Mouse (Mus musculus): Measurements from ENCODE around the gene Hsd3b7. TPM values are rescaled to one million over a fixed set of nuclear protein-coding genes. Genes with fewer than 3 reads are reported as not detected.
"Not testable (repeated sequence)": the region's sequence is repeated elsewhere in the genome, so short reads cannot be mapped to it uniquely, and the experiment has no call there.

Gene Hsd3b7
- polyA plus RNA-seq, 1 experiment from 2014 or later = 22.0 TPM

DNA sequence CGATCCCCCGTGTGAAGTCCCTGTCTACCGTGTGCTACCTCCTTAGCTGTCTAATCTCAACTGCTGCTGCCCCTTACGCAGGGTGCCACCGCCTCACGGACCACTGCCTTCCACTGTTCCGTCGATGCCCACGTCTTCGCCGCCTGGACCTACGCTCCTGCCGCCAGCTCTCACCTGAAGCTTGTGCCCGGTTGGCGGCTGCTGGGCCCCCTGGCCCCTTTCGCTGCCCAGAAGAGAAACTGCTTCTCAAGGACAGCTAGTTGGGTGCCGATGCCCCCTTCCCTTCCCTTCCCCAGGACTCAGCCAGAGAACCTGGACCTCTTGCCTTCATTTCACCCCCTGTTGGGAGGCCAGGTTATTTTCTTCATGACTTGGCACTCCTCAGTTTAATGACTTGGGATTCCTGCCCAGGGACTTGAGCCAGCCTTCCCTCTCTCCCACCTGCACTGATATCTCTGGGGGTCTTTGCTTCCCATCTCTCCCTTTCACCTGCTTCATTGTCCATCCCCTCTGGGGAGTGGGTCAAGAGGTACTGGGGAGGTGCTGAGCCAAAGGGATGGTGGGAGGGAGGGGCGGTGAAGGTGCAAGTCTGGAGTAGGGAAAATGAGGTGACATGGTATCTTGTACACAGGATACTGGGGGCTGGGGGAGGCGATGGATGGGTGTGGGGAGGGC is 32.6 kb upstream of the Hsd3b7 start:
- Histone ChIP-seq H3K9ac (no peak overlapping the region), H3K4me2 (no peak overlapping the region)

DNA sequence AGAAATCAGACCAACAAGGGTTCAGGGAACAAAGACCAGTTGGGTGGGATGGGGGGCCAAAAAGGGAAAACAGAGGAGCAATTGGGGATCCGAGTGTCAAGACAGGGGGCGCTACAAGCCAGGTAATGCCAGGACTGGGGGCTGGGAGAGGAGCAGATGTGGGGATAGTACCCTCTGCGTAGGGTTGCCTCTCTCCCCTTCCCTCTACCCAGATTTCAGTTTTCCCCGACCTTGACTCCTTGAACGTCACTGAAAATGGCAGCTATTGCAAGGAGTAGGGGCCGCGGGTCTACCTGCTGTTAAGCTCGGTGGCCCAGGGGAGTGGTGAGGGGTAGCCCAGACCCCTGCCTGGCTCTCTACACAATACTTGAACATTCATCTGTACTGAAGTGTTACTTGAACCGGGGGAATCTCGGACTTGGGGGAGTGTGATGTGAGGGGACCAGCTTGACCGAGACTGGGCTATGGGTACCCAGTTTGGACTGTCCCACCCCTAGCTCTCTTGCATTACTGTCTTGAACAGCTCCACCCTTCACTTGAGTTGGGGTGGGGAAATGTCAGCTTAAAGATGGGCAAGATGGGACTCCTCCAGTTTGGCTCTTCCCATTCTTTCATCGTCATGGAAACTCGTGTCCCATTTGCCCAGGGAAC is 31.9 kb upstream of the Hsd3b7 start:
- H3K27ac ChIP-seq = peak overlapping the region; percentile 7; the same call in 1 of the 2 replicates
- WGBS = 62% methylated on average over 13 of the region's 13 CpGs
- H3K4me2 ChIP-seq = peak overlapping the region; percentile 97; the same call in 1 of the 2 replicates
- peaks cover 28% of the 10 kb centered on the region for H3K4me1 ChIP-seq (replicated peaks)
- peaks cover 18% of the 10 kb centered on the region for H3K36me3 ChIP-seq
- H3K9me3 ChIP-seq (replicated peaks) = no peaks in the 10 kb centered on the region
- no peaks in the 10 kb centered on the region for H3K27me3 ChIP-seq
- H3K4me3 ChIP-seq = no peak overlapping the region
- no peak overlapping the region for H3K9ac ChIP-seq
- ATAC-seq (replicated peaks; ENCODE audit: insufficient number of reproducible peaks, insufficient read depth, low FRiP score, low read depth) = no peak

More for the DNA sequence above, 32.6 kb upstream of the Hsd3b7 start:
- no peak for ATAC-seq (replicated peaks; ENCODE audit: insufficient number of reproducible peaks, insufficient read depth, low FRiP score, low read depth)
- no peak overlapping the region for H3K4me3 ChIP-seq
- no peaks in the 10 kb centered on the region for H3K27me3 ChIP-seq
- 90% methylated on average over 19 of the region's 19 CpGs for WGBS
- no peak overlapping the region for H3K27ac ChIP-seq
- peaks cover 22% of the 10 kb centered on the region for H3K36me3 ChIP-seq
- peaks cover 28% of the 10 kb centered on the region for H3K4me1 ChIP-seq (replicated peaks)
- no peaks in the 10 kb centered on the region for H3K9me3 ChIP-seq (replicated peaks)

DNA sequence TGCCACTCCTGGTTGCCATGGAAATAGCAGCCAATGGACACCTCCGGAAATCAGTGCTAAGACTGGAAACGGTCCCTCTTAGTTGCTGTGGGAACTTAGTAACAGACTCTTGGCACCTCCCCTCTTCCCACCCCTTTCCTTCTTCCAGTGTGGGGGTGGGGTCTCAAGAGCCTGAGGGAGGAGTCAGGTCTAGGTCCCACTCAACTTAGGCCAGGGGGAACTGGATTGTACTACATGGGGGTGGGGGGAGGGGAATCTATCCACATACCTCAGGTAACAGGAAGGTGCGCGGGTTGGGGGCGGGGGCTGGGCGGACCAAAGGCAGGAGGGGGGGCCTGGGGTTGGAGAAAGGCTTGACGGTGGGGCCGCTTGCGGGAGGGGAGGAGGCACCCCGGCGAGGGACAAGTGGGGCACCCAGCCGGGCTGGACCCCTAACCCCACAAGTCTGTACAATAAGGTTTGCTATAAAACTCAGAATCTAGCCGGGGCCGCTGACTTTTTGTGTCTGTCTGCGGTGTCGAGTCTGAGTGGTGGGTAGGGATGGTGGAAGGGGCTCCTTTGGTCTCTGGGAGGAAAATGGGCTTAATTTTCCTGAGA is 31.3 kb upstream of the Hsd3b7 start:
- peak overlapping the region; percentile 91 for H3K9ac ChIP-seq
- H3K4me3 ChIP-seq = peak overlapping the region; percentile 83
- peaks cover 12% of the 10 kb centered on the region for H3K36me3 ChIP-seq
- peak; percentile 84 for ATAC-seq (replicated peaks; ENCODE audit: insufficient number of reproducible peaks, insufficient read depth, low FRiP score, low read depth)
- H3K27ac ChIP-seq = peak overlapping the region; percentile 87
- peak overlapping the region; percentile 97 for H3K4me2 ChIP-seq
- WGBS = 4% methylated on average over 16 of the region's 16 CpGs
- no peaks in the 10 kb centered on the region for H3K27me3 ChIP-seq
- H3K4me1 ChIP-seq (replicated peaks) = peaks cover 33% of the 10 kb centered on the region
- no peaks in the 10 kb centered on the region for H3K9me3 ChIP-seq (replicated peaks)

DNA sequence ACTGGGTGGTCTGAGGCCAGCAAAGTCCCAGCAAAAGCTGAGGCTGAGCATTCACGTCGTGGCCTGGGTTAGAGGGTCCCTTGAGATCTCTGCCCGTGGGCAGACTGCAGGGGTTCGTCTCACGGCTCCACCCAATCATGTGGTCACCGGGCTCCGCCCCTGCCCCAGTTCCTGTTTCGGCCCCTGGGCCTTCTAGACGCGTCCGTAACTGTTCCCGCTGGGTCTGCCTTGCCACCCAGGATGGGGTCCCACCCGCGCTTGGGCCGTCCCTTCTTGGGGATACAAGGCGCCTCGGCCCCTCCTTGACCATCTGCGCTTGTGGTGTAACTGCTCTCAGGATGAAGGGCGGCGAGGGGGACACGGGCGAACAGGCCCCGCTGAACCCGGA is 30.8 kb upstream of the Hsd3b7 start, which contains the start of gene Orai3:
TSS of gene Orai3 (plus strand) at position 165 of the 388 bp plus-strand sequence.
- no peaks in the 10 kb centered on the region for H3K9me3 ChIP-seq (replicated peaks)
- H3K4me1 ChIP-seq (replicated peaks) = peaks cover 35% of the 10 kb centered on the region
- H3K36me3 ChIP-seq = peaks cover 10% of the 10 kb centered on the region; the same call in 1 of the 2 replicates
- ATAC-seq (replicated peaks; ENCODE audit: insufficient number of reproducible peaks, insufficient read depth, low FRiP score, low read depth) = peak; percentile 85
- H3K4me2 ChIP-seq = peak within 1 kb of the TSS; percentile 97
- peak within 1 kb of the TSS; percentile 83 for H3K4me3 ChIP-seq
- peak within 1 kb of the TSS; percentile 91 for H3K9ac ChIP-seq
- H3K27me3 ChIP-seq = no peaks in the 10 kb centered on the region
- 0% methylated on average over 24 of the region's 24 CpGs for WGBS
- peak within 1 kb of the TSS; percentile 87 for H3K27ac ChIP-seq

DNA sequence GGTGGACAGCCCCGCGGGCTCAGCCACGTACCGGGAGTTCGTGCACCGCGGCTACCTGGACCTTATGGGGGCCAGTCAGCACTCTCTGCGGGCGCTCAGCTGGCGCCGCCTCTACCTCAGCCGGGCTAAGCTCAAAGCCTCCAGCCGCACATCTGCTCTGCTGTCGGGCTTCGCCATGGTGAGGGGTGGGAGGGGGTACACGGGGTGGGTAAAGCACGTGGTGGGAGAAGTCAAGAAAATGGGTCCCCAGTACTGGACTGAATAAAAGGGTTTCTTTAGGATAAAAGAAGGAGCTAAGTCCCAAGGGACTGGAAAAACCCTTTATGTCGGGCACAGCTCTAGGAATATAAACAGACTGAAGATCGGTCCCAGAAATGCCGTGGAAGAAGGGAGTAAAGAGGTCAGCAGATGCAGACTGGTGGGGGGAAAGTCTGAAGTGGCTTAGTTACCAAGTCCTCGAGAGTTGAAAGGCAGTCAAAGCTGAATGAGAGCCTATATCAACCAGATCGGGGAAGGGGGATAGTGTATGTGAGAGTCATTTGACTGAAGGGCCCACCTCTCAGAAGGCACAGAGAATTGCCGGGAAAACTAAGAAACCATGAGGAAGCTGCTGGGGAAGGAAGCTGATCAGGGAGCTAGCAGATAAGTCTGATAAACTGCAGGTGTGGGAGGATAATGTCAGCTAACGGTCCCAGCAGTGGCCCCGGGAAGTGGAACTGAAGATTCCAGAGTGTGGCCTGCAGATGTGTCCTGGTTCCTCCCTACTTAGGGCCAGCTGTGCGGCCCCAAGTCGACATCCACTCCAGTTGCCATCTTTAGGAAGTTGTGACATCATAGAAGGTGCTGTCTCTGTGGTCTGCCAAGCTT is 30.1 kb upstream of the Hsd3b7 start:
- ATAC-seq (replicated peaks; ENCODE audit: insufficient number of reproducible peaks, insufficient read depth, low FRiP score, low read depth) = peak; percentile 9; the same call in 1 of the 2 replicates
- 2% methylated on average over 27 of the region's 27 CpGs for WGBS

DNA sequence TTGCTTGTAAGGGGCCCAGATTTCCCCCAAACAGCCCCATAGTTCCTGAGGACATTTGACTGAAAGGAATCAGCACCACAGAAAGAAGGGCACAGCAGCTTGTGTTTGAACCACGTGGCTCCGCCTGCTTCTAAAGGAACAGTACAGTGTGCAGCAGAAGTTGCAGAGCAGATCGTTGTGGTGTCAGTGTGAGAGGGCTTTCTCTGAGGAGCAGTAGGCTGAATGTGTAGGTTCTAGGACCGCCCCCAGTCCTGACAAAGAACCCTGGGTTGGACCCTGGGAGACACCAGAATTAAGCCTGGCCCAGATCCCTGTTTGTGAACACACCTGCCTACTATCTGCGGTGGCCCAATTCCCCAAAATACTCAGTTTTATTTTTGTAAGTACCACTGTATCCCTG is 29.1 kb upstream of the Hsd3b7 start:
- peak overlapping the region; percentile 97 for H3K4me2 ChIP-seq
- H3K4me1 ChIP-seq (replicated peaks) = peaks cover 38% of the 10 kb centered on the region
- H3K36me3 ChIP-seq = no peaks in the 10 kb centered on the region; the same call in 1 of the 2 replicates
- no peak for ATAC-seq (replicated peaks; ENCODE audit: insufficient number of reproducible peaks, insufficient read depth, low FRiP score, low read depth)
- H3K9ac ChIP-seq = no peak overlapping the region
- 67% methylated on average over 5 of the region's 5 CpGs for WGBS
- no peak overlapping the region for H3K27ac ChIP-seq
- peak overlapping the region; percentile 83 for H3K4me3 ChIP-seq
- H3K9me3 ChIP-seq (replicated peaks) = no peaks in the 10 kb centered on the region
- no peaks in the 10 kb centered on the region for H3K27me3 ChIP-seq

More for the DNA sequence above, 30.1 kb upstream of the Hsd3b7 start:
- Histone ChIP-seq H3K36me3 (peaks cover 4% of the 10 kb centered on the region; the same call in 1 of the 2 replicates), H3K27me3 (no peaks in the 10 kb centered on the region), H3K9ac (peak overlapping the region; percentile 91), H3K9me3 (replicated peaks) (no peaks in the 10 kb centered on the region), H3K27ac (peak overlapping the region; percentile 87), H3K4me3 (peak overlapping the region; percentile 83), H3K4me1 (replicated peaks) (peaks cover 35% of the 10 kb centered on the region), H3K4me2 (peak overlapping the region; percentile 97)

DNA sequence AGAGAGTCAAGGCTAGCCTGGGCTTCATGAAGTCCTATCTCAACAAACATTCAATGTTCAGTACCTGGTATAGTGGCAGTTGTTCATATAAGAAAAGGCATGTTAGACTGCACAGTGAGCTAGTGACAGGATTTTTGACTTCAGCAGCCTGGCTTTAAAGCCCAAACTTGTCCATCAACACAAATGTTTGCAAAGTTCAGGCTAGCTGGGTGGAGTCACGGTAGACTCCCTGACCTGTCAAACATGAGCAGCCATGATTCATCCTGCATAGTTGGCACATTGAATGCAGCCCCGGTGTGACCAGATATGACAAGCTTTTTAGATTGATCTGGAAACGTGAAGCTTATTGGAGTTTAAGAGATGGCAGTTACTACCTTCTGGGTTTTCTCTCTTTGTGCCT is 28.3 kb upstream of the Hsd3b7 start:
- Histone ChIP-seq H3K27me3 (no peaks in the 10 kb centered on the region), H3K9me3 (replicated peaks) (no peaks in the 10 kb centered on the region), H3K4me2 (no peak overlapping the region), H3K9ac (no peak overlapping the region), H3K36me3 (no peaks in the 10 kb centered on the region), H3K4me1 (replicated peaks) (peaks cover 38% of the 10 kb centered on the region), H3K27ac (no peak overlapping the region), H3K4me3 (no peak overlapping the region)
- ATAC-seq (replicated peaks; ENCODE audit: insufficient number of reproducible peaks, insufficient read depth, low FRiP score, low read depth) = no peak
- 70% methylated on average over 3 of the region's 3 CpGs for WGBS

DNA sequence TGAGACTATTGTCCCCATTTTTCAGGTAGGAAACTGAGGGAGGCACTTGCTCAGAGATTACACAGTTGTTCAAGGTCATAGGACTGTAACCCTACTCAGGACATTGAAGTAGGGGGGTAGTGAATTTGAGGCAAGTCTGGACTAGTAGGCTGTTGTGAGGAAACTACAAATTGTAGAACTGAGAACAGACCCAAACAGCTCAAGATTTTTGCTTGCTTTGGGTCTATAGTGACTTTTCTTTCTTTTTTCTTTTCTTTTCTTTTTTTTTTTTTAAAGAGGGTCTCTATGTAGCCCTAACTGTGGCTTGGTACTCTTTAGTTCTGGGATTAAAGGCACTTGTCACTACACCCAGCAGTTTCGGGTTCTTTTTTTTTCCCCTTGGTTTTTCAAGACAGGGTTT is 27.8 kb upstream of the Hsd3b7 start:
- Histone ChIP-seq H3K27ac (no peak overlapping the region), H3K9ac (no peak overlapping the region), H3K4me1 (replicated peaks) (peaks cover 38% of the 10 kb centered on the region), H3K4me3 (no peak overlapping the region), H3K27me3 (no peaks in the 10 kb centered on the region), H3K4me2 (no peak overlapping the region), H3K36me3 (no peaks in the 10 kb centered on the region), H3K9me3 (replicated peaks) (no peaks in the 10 kb centered on the region)
- no peak for ATAC-seq (replicated peaks; ENCODE audit: insufficient number of reproducible peaks, insufficient read depth, low FRiP score, low read depth)
- 77% methylated on average over 1 of the region's 1 CpGs for whole genome bisulfite sequencing

DNA sequence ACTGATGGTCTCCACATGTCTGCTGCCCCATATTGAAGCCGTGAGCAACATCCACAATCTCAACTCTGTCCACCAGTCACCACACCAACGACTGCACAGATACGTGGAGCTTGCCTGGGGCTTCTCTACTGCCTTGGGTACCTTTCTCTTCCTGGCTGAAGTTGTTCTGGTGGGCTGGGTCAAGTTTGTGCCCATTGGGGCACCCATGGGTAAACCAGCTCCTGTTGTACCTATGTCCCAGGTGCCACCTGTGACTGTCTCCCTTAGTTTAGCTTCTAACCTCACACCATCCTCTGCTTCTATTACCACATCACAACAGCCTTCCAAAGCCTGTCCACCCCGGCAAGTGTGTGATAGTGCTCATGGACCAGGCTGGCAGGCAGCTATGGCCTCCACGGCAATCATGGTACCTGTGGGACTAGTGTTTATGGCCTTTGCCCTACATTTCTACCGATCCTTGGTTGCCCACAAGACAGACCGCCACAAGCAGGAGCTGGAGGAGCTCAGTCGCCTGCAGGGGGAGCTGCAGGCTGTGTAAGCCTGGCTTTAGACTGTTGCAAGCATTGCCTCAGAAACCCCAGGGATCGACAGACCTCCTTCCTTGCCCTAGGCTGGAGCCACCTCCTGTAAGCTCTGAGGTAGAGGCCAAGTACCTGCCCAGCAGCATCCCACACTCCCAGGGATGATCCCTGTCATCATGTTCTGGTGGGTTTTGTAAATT is 26.6 kb upstream of the Hsd3b7 start:
- WGBS = 43% methylated on average over 9 of the region's 9 CpGs
- peaks cover 42% of the 10 kb centered on the region for H3K4me1 ChIP-seq (replicated peaks)

DNA sequence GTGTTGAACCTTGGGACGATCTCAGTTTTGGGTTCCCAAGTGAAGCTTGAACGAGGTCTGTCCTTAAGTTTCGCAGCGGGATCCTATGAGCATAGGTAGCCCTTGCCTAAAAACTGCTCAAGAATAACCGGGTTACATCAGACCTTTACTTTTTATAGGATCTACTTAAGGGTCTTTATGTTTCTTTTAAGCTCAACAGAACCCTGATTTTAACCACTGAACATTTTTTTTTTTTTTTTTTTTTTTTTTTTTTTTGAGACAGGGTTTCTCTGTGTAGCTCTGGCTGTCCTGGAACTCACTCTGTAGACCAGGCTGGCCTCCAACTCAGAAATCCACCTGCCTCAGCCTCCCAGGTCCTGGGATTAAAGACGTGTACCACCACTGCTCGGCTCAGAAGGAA is 24.6 kb upstream of the Hsd3b7 start:
- Histone ChIP-seq H3K4me3 (peak overlapping the region; percentile 65), H3K27ac (peak overlapping the region; percentile 97), H3K36me3 (peaks cover 23% of the 10 kb centered on the region), H3K9ac (peak overlapping the region; percentile 73), H3K4me2 (peak overlapping the region; percentile 77), H3K4me1 (replicated peaks) (peaks cover 29% of the 10 kb centered on the region)
- H3K9me3 ChIP-seq (replicated peaks); H3K27me3 ChIP-seq; ATAC-seq (replicated peaks; ENCODE audit: insufficient number of reproducible peaks, insufficient read depth, low FRiP score, low read depth): not testable (repeated sequence)
- 75% methylated on average over 7 of the region's 7 CpGs for WGBS

More for the DNA sequence above, 26.6 kb upstream of the Hsd3b7 start:
- ATAC-seq (replicated peaks; ENCODE audit: insufficient number of reproducible peaks, insufficient read depth, low FRiP score, low read depth) = no peak
- H3K27ac ChIP-seq = no peak overlapping the region
- no peak overlapping the region for H3K4me2 ChIP-seq
- no peaks in the 10 kb centered on the region for H3K27me3 ChIP-seq
- H3K36me3 ChIP-seq = 0 out of 2 replicates have a peak, but pooled peaks cover 3% of the 10 kb centered on the region
- H3K9me3 ChIP-seq (replicated peaks) = no peaks in the 10 kb centered on the region
- H3K4me3 ChIP-seq = no peak overlapping the region
- no peak overlapping the region for H3K9ac ChIP-seq

All from heart, embryonic 15.5 days (tissue).